Mouse (Mus musculus) liver (tissue): ENCODE measurements around the gene Sowaha.

ENCODE experiments used
- DNase-seq: peaks from one replicate; pipeline ENCODE4 v3.0.0-alpha.2; 2020; ENCODE audit warnings: mixed read lengths

Gene Sowaha

GRCm38 (mm10) chr11:53469294-53469967 lies 10.6 kb downstream of the Sowaha start:
- no peak for DNase-seq

- peak; percentile 81 for DNase-seq
These were observed 13.7 kb downstream of the Sowaha start for GRCm38 (mm10) chr11:53466231-53466971.

- DNase-seq, result peak; percentile 14
These were observed 16.3 kb downstream of the Sowaha start for GRCm38 (mm10) chr11:53463551-53464424.

GRCm38 (mm10) chr11:53461727-53462126 lies 18.3 kb downstream of the Sowaha start:
- peak; percentile 49 for DNase-seq

GRCm38 (mm10) chr11:53460192-53460591 lies 19.9 kb downstream of the Sowaha start:
- DNase-seq, result no peak

GRCm38 (mm10) chr11:53458996-53459395 lies 21.1 kb downstream of the Sowaha start:
- DNase-seq, result no peak

- DNase-seq, result peak; percentile 16
These were observed 22.6 kb downstream of the Sowaha start for GRCm38 (mm10) chr11:53457372-53457954.

GRCm38 (mm10) chr11:53456474-53457371 lies 23.4 kb downstream of the Sowaha start, which contains the start of the genes Gm10447 and Shroom1:
Gene Gm10447 (minus strand): TSS chr11:53457110.
Gene Shroom1 (plus strand): TSS chr11:53457205.
- DNase-seq, result peak; percentile 65

GRCm38 (mm10) chr11:53453031-53453430 lies 27.0 kb downstream of the Sowaha start:
- DNase-seq, result no peak

GRCm38 (mm10) chr11:53452396-53452795 lies 27.7 kb downstream of the Sowaha start:
- no peak for DNase-seq

- no peak for DNase-seq
These were observed 28.7 kb downstream of the Sowaha start for GRCm38 (mm10) chr11:53451361-53451760.

GRCm38 (mm10) chr11:53450070-53450705 lies 29.9 kb downstream of the Sowaha start:
- no peak for DNase-seq

GRCm38 (mm10) chr11:53448529-53448928 lies 31.5 kb downstream of the Sowaha start:
- no peak for DNase-seq

- no peak for DNase-seq
These were observed 32.1 kb downstream of the Sowaha start for GRCm38 (mm10) chr11:53447996-53448395.

GRCm38 (mm10) chr11:53446183-53446582 lies 33.9 kb downstream of the Sowaha start:
- peak; percentile 47 for DNase-seq

GRCm38 (mm10) chr11:53445562-53445961 lies 34.5 kb downstream of the Sowaha start:
- no peak for DNase-seq

GRCm38 (mm10) chr11:53443861-53444260 lies 36.2 kb downstream of the Sowaha start:
- no peak for DNase-seq

GRCm38 (mm10) chr11:53441921-53442320 lies 38.2 kb downstream of the Sowaha start:
- peak; percentile 56 for DNase-seq

- no peak for DNase-seq
These were observed 43.7 kb downstream of the Sowaha start for GRCm38 (mm10) chr11:53436338-53436737.

GRCm38 (mm10) chr11:53435504-53435903 lies 44.6 kb downstream of the Sowaha start:
- no peak for DNase-seq

GRCm38 (mm10) chr11:53433057-53433456 lies 47.0 kb downstream of the Sowaha start:
- no peak for DNase-seq
